Mouse (Mus musculus): ENCODE results near the gene Guca1b.

- TF ChIP-seq CTCF (IDR thresholded peaks at IDR 0.05; ENCODE audit: insufficient read depth, low read length) = no peak
- no peak for TF ChIP-seq POLR2A (IDR thresholded peaks at IDR 0.05; ENCODE audit: borderline replicate concordance, extremely low read depth, low read depth, low read length)
These were observed 55.2 kb downstream of the Guca1b start for GRCm38 (mm10) chr17:47440359-47440890.

All from lung, adult 2 months (tissue).